Mouse (Mus musculus): Measurements from ENCODE around the gene Sdhaf2.
"Not testable (repeated sequence)": the region's sequence is repeated elsewhere in the genome, so short reads cannot be mapped to it uniquely, and the experiment has no call there.

Gene Sdhaf2

GRCm38 (mm10) chr19:10525910-10526309 is at the start of gene Sdhaf2:
Sdhaf2 (minus strand) TSS chr19:10526142.
- DNase-seq = no peak

DNA sequence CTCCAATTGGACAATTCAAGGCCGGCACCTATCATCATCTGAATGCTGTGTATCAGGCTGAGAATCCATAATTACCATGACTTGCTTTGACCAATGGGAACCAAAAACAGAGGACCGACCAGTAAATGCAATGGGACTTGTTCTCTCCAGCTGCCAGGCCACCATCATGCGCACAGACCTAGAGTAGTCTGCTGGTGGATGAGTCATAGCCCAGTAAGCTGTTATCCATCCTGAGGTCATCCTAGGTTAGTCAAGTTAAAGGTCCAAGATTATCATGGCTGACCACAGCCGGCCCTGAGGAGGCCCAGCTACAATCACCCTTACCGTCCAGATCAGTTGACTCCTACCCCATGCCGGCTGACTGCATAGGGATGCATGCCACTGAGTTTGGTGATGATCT is 43.7 kb upstream of the Sdhaf2 start:
- no peak for DNase-seq

GRCm38 (mm10) chr19:10565217-10565616 is 39.3 kb upstream of the Sdhaf2 start:
- DNase-seq = no peak

- DNase-seq = no peak
Observed at GRCm38 (mm10) chr19:10564278-10564677, 38.3 kb upstream of the Sdhaf2 start.

- DNase-seq = no peak
Observed at GRCm38 (mm10) chr19:10562351-10562750, 36.4 kb upstream of the Sdhaf2 start.

DNA sequence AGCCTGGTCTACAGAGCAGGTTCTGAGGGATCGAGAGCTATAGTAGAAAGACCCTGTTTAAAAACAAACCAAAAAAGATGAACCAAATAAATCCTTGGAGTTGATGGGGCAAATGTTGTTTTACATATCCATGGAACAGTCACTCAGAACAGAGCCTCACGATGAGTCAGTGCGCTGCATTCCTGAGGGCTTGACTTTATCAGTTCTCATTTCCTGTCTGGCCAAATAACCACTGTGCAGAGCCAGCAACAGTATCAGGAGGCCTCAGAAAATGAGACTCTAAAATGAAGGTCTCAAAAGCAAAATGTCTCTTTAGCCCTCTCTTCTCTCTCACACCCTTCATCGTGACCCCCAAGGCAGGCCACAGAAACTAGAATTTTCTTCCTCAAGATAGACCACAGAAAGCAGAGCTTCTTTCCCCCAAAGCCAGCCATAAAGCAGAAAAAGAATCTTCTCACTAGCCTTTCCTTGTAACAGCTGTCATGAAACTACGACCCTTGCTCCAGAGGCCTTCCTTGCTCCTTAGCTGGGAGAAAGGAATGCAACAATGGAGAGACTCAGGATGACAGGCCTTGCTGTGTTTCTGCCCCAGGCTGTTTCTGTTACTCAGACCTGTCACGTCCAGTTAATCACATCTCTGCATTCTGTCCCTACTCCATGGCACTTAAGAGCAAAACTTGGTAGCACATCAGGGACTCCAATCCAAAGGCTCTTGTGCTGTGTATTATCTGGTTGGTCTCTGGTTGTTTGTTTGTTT is 35.8 kb upstream of the Sdhaf2 start:
- no peak for DNase-seq

- DNase-seq = no peak
Observed at GRCm38 (mm10) chr19:10560108-10560507, 34.2 kb upstream of the Sdhaf2 start.

DNA sequence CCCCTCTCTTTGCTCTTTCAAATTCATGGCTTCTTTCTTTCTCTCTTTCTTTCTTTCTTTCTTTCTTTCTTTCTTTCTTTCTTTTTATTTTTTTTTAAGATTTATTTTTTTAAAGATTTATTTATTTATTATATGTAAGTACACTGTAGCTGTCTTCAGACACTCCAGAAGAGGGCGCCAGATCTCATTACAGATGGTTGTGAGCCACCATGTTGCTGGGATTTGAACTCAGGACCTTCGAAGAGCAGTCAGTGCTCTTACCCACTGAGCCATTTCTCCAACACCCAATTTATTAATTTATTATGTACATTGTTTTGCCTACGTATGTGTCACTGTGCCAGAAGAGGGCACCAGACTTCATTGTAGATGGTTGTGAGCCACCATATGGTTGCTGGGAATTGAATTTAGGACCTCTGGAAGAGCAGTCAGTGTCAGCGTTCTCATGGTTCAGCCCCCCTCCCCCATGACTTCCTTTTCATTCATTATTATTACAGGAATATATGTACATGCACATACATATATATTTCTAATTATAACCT is 32.0 kb upstream of the Sdhaf2 start:
- not testable (repeated sequence) for DNase-seq

GRCm38 (mm10) chr19:10557430-10557829 is 31.5 kb upstream of the Sdhaf2 start:
- no peak for DNase-seq

GRCm38 (mm10) chr19:10557001-10557400 is 31.1 kb upstream of the Sdhaf2 start:
- no peak for DNase-seq

GRCm38 (mm10) chr19:10555624-10556510 is 29.9 kb upstream of the Sdhaf2 start, which contains the start of gene Tmem216:
Tmem216 (minus strand) TSS chr19:10556238.
- peak; percentile 83 for DNase-seq

- no peak for DNase-seq
Observed at GRCm38 (mm10) chr19:10539454-10539853, 13.5 kb upstream of the Sdhaf2 start.

DNA sequence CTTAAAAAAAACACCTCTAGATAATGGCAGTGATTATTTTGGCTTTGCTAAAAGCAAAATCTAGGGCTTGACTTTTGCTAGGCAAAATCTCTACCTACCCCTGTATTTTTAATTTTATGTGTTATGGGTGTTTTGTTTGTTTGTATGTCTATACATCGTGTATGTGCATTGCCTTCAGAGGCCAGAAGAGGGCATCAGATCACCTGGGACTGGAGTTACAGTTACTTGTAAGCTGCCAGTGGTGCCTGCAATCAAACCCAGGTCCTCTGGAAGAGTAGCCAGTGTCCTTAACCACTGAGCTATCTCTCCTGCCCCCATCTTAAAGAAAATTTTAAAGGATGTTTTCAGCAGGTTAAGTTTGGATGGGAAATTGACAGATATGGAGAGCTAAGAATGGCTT is 4.1 kb upstream of the Sdhaf2 start:
- no peak for DNase-seq

DNA sequence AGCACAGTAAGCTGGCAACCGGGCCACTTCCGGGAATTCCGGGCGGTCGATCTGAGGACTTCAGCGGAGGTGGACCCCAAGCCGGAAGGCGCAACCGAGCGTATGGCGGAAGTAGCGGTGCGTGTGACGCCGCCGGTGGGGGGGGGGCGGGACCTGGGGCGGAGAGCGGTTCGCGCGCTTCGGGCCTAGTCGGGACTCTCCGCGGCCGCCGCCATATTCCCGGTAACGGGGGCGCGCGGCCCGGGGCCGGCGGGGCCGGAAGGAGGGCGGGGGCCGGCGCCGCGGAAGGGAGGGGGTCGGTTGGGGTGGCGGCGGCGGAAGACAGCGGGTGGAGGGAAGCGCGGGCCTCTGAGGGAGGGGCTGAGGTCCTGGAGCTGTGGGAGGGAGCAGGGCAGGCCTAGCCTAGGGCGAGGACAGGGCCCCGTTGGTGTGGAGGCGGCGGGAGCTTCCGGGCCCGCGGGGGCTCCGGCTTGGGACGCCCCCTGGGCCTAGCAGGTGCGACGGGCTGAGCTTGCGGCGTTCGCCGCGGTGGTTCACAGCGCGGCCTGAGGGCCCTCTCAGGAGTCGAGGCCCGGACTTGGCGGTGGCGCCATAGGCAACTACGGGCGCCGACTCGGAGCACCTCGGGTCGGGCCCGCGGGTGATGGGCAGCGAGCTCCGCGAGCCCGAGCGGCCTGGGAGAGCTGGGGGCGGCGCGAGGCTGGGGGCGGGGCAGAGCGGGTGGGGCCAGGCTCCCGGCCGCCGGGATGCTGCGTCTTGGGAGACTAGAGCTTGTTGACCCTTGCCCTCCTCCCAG is 638 bp downstream of the Sdhaf2 start, which contains the start of gene Cpsf7:
Gene Cpsf7 (plus strand): TSS at position 161 of the 796 bp plus-strand sequence.
- DNase-seq = peak; percentile 91

DNA sequence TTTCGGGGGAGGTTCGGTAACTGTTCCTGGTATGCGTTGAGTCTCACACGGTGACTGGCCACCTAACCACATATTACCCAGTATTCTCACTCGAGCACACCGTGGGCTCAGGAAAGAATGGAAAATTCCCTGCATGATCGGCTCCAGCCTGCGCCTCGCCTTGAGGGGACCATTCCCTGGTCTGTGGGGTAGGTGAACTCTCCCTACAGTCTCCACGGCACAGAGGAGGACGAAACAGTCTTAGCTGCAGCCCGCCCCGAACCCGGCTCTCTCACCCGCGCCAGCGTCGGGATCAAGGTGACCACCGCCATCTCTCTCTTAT is 1.2 kb downstream of the Sdhaf2 start:
- no peak for DNase-seq

DNA sequence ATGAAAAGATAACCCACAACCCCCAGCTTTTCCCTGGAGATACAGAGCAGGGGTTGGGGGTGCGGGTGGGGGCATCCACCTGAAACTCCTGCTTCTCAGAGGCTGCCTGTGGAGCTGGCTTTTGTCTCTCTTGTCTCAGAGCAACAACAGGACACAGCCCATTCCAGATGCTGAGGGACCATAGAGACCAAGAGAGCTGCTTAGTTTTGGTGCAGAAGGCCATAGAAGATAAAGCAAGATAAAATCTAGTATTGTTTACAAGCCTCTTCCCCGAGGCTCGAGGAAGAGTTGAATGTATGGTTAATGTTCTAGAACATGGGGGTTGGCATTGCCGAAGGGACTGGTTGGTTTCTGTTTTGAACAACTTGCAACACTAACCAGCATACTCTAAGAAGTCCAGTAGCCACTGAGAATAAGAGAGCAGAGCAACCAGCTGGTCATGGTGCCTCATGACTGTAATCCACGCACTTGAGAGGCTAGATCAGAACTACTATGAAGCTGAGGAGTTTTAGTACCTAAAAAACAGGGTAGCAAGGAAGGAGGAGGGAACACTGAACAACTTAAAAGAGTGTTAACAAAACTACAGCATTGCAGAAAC is 2.4 kb downstream of the Sdhaf2 start:
- DNase-seq = no peak

DNA sequence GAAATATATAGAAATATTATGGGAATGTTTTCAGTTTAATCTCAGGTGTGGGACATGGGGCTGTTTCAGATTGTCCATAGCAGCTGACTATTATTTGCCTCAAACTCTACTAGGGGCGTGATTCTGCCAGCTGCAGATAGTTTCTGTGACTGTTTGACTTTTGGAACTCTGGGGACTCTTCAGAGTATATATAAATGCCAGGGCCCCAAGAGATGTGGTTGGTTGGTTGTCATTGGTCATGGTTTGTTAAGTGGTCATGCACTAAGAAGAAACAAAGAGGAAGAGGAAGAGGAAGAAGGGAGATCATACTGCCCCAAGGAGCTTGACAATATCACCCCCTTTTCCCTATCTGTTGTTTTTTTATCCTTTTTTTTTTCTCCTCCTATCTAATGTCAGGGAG is 4.0 kb downstream of the Sdhaf2 start:
- DNase-seq = no peak

DNA sequence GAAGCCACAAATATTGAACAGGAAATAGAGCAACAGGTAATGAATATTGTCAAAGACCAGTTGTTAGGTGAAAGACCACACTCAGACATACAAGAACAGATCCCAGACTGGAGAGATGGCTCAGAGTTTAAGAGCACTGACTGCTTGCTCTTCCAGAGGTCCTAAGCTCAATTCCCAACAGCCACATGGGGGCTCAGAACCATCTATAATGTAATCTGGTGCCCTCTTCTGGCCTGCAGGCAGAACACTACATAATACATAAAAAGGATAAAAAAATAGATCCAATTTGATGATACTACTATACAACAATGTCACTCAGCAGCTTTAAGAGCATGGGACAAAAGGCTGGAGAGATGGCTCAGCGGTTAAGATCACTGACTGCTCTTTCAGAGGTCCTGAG is 5.6 kb downstream of the Sdhaf2 start:
- DNase-seq = no peak

GRCm38 (mm10) chr19:10510759-10511330 is 15.1 kb downstream of the Sdhaf2 start:
- no peak for DNase-seq

DNA sequence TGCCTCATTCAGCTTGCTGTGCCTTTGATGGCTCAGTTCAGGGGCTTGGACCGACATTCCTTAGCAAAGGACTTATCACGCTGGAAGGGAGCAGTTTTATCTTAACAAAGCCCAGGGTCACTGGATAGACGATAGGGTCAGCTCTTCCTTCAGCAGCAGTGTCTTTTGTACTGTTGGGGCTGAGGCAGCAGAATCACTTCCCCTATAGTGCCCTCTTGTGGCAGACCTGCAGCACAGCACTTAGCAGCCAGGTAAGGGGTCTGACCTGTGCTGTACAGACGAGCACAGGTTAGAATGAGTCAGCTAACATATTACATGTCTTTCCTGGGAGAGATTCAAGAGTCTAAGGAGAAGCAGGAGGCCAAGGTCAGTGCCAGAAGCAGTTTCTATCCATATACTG is 23.4 kb downstream of the Sdhaf2 start:
- DNase-seq = peak; percentile 34

- no peak for DNase-seq
Observed at GRCm38 (mm10) chr19:10500581-10500980, 25.4 kb downstream of the Sdhaf2 start.

DNA sequence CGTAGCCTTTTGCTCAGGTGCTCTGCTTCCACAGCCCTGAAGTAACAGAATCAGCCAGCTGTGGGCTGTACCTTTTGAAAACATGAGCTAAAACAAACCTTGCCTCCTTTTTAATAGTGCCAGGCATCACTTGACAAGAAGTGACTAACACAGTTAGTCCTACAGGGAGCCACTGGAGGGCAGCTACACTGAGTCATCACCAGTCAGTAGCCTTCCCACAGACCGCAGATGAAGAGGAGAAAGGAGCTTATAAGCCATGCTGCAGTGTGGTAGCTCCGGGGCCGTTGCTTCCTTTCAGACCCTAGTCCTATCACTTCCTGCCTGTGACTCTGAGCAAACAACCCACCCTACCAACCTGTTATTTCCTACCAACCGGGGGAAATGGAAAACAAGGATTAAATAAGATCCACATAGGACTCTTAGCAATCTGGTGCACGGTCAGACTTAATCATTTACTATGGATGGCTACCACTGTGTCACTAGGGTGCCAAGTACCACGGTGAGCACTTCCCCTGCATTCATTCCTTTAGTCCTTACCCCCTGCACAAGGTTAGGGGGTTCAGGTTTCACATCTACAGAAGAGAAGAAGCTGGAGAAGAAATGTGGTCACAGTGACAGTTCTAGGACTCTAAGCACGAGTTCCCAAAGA is 28.3 kb downstream of the Sdhaf2 start:
- no peak for DNase-seq

All from kidney, adult 18-20 months (tissue).